Mouse (Mus musculus) liver, adult 2 months (tissue): ENCODE data around the gene Hrg.

Source experiments
- CTCF ChIP-seq: fragments of 200-500 bp; IDR thresholded peaks from 2 replicates; pipeline ENCODE4 v1.5.1; 2011; ENCODE audit warnings: low read depth, low read length, control low read depth
- POLR2A ChIP-seq: fragments of 200-500 bp; IDR thresholded peaks from 2 replicates; pipeline ENCODE4 v1.6.1; 2011; ENCODE audit warnings: low read length, control low read depth; ENCODE audit not compliant: insufficient read depth; ENCODE audit errors: extremely low read depth

DNA sequence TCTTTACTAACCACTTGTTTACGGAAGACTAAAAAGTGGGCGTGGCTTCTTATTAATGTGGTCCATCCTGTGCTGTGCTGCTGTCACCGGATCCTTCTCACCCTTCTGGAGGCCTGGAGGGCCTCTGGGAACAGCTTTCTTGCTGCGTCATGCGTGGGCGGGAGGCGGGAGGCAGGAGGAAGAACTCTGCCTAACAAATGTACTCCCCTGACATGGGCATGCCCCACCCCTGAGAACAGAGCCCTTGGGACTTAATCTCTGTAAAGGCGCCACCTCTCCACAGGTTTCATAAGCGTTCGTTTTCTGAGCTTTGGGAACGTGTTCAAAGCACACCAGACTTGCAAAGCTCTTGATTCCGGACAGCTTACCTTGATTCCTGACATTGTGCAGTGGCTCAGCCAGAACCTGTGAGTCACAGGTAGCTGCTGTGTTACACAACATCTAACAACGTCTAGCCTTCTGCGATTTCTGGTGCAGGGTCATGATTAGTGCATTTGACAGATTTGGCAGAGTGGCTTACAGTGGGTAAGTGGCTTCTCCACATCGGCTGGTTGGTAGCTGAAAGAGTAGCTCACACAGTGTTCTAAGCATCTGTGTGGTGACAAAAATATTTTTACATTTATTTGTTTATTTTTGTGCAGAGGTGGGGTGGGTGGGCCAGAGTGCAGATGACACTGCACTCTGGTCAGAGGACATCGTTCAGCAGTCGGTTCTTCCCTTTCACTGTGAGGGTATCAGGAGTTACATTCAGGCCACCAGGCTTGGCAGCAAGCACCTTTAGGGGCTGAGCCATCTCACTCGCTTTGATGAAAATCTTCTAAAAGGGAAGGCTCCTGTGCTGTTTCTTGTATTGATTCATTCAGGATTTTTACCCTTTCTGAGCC is 30.7 kb upstream of the Hrg start:
- TF ChIP-seq POLR2A = 0 out of 2 replicates have a peak, but pooled peaks have one; percentile 13
- no peak for TF ChIP-seq CTCF
